Mouse (Mus musculus): ENCODE measurements around the gene Aoc1. TPM values are rescaled to one million over a fixed set of nuclear protein-coding genes. Genes with fewer than 3 reads are reported as not detected.
A peak's percentile ranks its signal among the peaks of the same experiment; 100 is the strongest.

The Aoc1 gene
- polyA plus RNA-seq, 1 experiment from 2014 or later: not detected

GRCm38 (mm10) chr6:48902511-48903406 is 30.1 kb downstream of the Aoc1 start:
- DNase-seq (ENCODE audit: low spot score): peak; percentile 1
- Histone ChIP-seq H3K36me3 (no peaks in the 10 kb centered on the region), H3K4me1 (replicated peaks) (no peaks in the 10 kb centered on the region; the same call in 1 of the 2 replicates), H3K4me3 (no peak overlapping the region), H3K27me3 (ENCODE audit: insufficient read depth, poor library complexity, severe bottlenecking) (no peaks in the 10 kb centered on the region), H3K9me3 (no peaks in the 10 kb centered on the region), H3K27ac (no peak overlapping the region)
- 93% methylated on average over 17 of the region's 17 CpGs for WGBS

DNA sequence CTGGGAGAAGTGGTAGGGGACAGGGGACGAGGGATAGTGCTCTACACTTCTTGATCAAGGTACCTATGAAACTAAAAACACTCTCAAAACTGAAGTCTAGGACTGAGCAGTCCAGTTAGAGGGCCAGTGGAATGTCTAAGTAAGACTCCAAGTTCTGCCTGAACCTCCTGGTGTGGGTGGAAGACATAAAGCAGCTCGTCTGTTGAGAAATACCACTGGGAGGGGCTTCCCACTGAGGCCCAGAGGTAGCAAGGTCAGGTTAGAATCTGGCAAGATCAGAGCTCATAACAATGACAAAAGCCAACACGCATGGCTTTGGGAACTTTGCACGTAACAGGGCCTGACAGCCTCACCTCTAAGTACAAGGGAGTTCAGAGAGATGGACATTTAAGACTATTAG is 30.7 kb downstream of the Aoc1 start:
- Histone ChIP-seq H3K27ac (no peak overlapping the region; the same call in 1 of the 2 replicates), H3K4me1 (replicated peaks) (no peaks in the 10 kb centered on the region; the same call in 1 of the 2 replicates), H3K4me3 (no peak overlapping the region), H3K36me3 (no peaks in the 10 kb centered on the region), H3K27me3 (ENCODE audit: insufficient read depth, poor library complexity, severe bottlenecking) (no peaks in the 10 kb centered on the region), H3K9me3 (no peaks in the 10 kb centered on the region)
- DNase-seq (ENCODE audit: low spot score): peak; percentile 1
- 82% methylated on average over 4 of the region's 4 CpGs for WGBS

GRCm38 (mm10) chr6:48905606-48906005 is 32.9 kb downstream of the Aoc1 start:
- no peaks in the 10 kb centered on the region; the same call in 1 of the 2 replicates for H3K4me1 ChIP-seq (replicated peaks)
- no peaks in the 10 kb centered on the region for H3K27me3 ChIP-seq (ENCODE audit: insufficient read depth, poor library complexity, severe bottlenecking)
- DNase-seq (ENCODE audit: low spot score): no peak
- no peaks in the 10 kb centered on the region for H3K9me3 ChIP-seq
- no peak overlapping the region for H3K4me3 ChIP-seq
- no peak overlapping the region for H3K27ac ChIP-seq
- no peaks in the 10 kb centered on the region for H3K36me3 ChIP-seq
- whole genome bisulfite sequencing: 94% methylated on average over 13 of the region's 13 CpGs

DNA sequence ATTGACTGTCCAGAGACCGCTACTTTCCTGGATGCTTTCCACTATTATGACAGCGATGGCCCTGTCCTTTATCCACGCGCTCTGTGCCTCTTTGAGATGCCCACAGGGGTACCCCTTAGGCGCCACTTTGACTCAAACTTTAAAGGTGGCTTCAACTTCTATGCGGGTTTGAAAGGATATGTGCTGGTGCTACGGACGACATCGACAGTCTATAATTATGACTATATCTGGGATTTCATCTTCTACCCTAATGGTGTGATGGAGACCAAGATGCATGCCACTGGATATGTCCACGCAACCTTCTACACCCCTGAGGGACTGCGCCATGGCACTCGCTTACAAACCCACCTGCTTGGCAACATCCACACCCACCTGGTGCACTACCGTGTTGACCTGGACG is 33.7 kb downstream of the Aoc1 start:
- 95% methylated on average over 14 of the region's 14 CpGs for WGBS
- Histone ChIP-seq H3K27ac (no peak overlapping the region), H3K4me1 (replicated peaks) (no peaks in the 10 kb centered on the region; the same call in 1 of the 2 replicates), H3K27me3 (ENCODE audit: insufficient read depth, poor library complexity, severe bottlenecking) (no peaks in the 10 kb centered on the region), H3K36me3 (no peaks in the 10 kb centered on the region), H3K4me3 (no peak overlapping the region), H3K9me3 (no peaks in the 10 kb centered on the region)
- DNase-seq (ENCODE audit: low spot score): no peak

- Histone ChIP-seq H3K27me3 (ENCODE audit: insufficient read depth, poor library complexity, severe bottlenecking) (no peaks in the 10 kb centered on the region), H3K27ac (no peak overlapping the region), H3K4me3 (no peak overlapping the region), H3K4me1 (replicated peaks) (no peaks in the 10 kb centered on the region; the same call in 1 of the 2 replicates), H3K36me3 (no peaks in the 10 kb centered on the region), H3K9me3 (no peaks in the 10 kb centered on the region)
- 72% methylated on average over 1 of the region's 1 CpGs for WGBS
- no peak for DNase-seq (ENCODE audit: low spot score)
Observed at GRCm38 (mm10) chr6:48909229-48909628, 36.5 kb downstream of the Aoc1 start.

- Histone ChIP-seq H3K4me3 (no peak overlapping the region), H3K9me3 (no peaks in the 10 kb centered on the region), H3K27ac (no peak overlapping the region), H3K27me3 (ENCODE audit: insufficient read depth, poor library complexity, severe bottlenecking) (no peaks in the 10 kb centered on the region), H3K36me3 (no peaks in the 10 kb centered on the region), H3K4me1 (replicated peaks) (no peaks in the 10 kb centered on the region; the same call in 1 of the 2 replicates)
- 44% methylated on average over 3 of the region's 3 CpGs for WGBS
- peak; percentile 11 for DNase-seq (ENCODE audit: low spot score)
Observed at GRCm38 (mm10) chr6:48912033-48912432, 39.3 kb downstream of the Aoc1 start.

DNA sequence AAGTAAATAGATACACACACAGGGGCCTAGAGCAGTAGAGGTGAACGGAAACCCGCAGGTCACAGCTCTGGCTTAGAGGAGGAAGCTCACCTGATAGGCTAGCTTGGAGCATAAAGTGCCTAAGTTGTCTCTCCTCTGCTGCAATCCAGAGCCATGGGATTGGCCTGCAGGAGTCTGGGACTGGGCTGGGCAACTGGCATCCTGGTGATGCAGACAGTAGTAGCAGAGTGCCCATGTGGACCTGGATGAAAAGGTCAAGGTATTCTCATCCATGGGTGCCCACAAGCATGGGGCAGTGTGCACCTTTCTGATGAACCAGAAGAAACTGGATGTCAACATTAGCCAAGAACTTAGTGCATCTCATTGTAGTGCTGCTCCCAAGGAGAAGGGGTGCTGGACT is 40.9 kb downstream of the Aoc1 start:
- WGBS: 99% methylated on average over 2 of the region's 2 CpGs
- Histone ChIP-seq H3K4me3 (no peak overlapping the region), H3K27me3 (ENCODE audit: insufficient read depth, poor library complexity, severe bottlenecking) (no peaks in the 10 kb centered on the region), H3K27ac (no peak overlapping the region), H3K4me1 (replicated peaks) (no peaks in the 10 kb centered on the region), H3K36me3 (no peaks in the 10 kb centered on the region), H3K9me3 (no peaks in the 10 kb centered on the region)
- DNase-seq (ENCODE audit: low spot score): no peak

DNA sequence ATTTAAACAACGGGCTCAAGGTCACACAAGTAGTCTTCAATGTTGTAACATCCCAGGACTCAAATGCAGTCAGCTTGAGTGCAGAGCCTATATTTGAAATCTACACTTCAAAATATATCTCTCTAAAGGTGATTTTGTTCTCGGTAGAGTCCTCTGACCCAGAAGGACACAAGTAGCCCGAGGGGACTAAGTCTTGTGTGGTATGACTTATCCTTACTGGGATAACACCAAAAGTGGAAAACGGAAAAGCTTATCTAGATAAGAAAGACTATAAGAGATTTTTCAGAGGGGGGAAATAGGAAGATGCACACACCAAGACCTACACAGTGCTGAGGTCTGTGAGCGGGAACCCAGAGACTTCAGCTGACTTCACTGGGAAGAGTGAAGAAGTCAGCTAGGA is 56.9 kb downstream of the Aoc1 start, which contains the start of gene 1600015I10Rik:
Gene 1600015I10Rik, plus strand, starts transcription at position 301 of the 400 bp plus-strand sequence.
- no peaks in the 10 kb centered on the region for H3K36me3 ChIP-seq
- 94% methylated on average over 5 of the region's 5 CpGs for WGBS
- H3K9me3 ChIP-seq: no peaks in the 10 kb centered on the region
- no peaks in the 10 kb centered on the region for H3K4me1 ChIP-seq (replicated peaks)
- H3K4me3 ChIP-seq: no peak within 1 kb of the TSS
- no peaks in the 10 kb centered on the region for H3K27me3 ChIP-seq (ENCODE audit: insufficient read depth, poor library complexity, severe bottlenecking)
- no peak within 1 kb of the TSS for H3K27ac ChIP-seq
- no peak for DNase-seq (ENCODE audit: low spot score)

- DNase-seq (ENCODE audit: low spot score): no peak
- 83% methylated on average over 2 of the region's 2 CpGs for WGBS
- Histone ChIP-seq H3K4me1 (replicated peaks) (no peaks in the 10 kb centered on the region), H3K4me3 (no peak overlapping the region), H3K27me3 (ENCODE audit: insufficient read depth, poor library complexity, severe bottlenecking) (no peaks in the 10 kb centered on the region), H3K27ac (no peak overlapping the region), H3K9me3 (peaks cover 1% of the 10 kb centered on the region; the same call in 1 of the 2 replicates), H3K36me3 (no peaks in the 10 kb centered on the region)
Observed at GRCm38 (mm10) chr6:48949596-48949995, 76.9 kb downstream of the Aoc1 start.

DNA sequence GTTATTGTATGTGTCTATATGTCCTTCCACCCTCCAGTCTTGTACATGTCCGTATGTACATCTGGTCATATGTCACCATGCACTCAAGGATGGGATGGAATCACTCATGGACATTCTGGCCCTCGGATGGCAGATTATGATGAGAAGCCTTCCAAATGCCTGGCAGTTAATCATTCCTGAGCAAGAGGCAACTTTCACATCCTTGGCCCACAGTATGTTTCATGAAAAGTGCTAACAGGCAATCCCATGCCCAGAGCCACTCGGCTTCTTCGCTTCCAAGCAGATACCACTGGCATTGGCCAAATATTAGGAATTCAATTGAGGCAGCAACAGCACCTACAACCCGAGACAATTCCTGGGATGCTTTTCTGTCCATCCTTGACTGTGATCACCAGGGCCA is 78.0 kb downstream of the Aoc1 start:
- 89% methylated on average over 5 of the region's 5 CpGs for WGBS
- Histone ChIP-seq H3K4me3 (no peak overlapping the region), H3K27ac (no peak overlapping the region), H3K27me3 (ENCODE audit: insufficient read depth, poor library complexity, severe bottlenecking) (no peaks in the 10 kb centered on the region), H3K4me1 (replicated peaks) (no peaks in the 10 kb centered on the region), H3K9me3 (no peaks in the 10 kb centered on the region), H3K36me3 (no peaks in the 10 kb centered on the region)
- no peak for DNase-seq (ENCODE audit: low spot score)

DNA sequence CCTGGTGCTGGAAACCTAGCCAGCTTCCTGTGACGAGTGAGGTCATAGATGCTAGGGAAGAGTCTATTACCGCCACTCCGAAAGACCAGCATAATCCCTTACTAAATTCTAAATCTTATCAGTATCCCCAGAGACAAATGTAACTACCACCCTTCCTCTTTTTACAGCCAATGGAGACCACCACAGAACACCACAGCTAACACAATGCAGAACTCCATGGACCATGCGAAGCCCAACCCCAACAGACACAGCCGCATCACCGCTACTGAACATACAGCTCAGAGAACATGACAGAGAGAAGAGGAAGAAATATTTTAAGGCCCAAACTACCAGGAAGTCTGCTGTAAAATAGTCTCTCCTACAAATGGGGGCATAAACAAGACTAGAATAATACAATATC is 78.9 kb downstream of the Aoc1 start:
- Histone ChIP-seq H3K27ac (no peak overlapping the region), H3K4me1 (replicated peaks) (no peaks in the 10 kb centered on the region), H3K9me3 (no peaks in the 10 kb centered on the region), H3K36me3 (no peaks in the 10 kb centered on the region), H3K4me3 (no peak overlapping the region), H3K27me3 (ENCODE audit: insufficient read depth, poor library complexity, severe bottlenecking) (no peaks in the 10 kb centered on the region)
- no peak for DNase-seq (ENCODE audit: low spot score)
- WGBS: 89% methylated on average over 6 of the region's 6 CpGs

DNA sequence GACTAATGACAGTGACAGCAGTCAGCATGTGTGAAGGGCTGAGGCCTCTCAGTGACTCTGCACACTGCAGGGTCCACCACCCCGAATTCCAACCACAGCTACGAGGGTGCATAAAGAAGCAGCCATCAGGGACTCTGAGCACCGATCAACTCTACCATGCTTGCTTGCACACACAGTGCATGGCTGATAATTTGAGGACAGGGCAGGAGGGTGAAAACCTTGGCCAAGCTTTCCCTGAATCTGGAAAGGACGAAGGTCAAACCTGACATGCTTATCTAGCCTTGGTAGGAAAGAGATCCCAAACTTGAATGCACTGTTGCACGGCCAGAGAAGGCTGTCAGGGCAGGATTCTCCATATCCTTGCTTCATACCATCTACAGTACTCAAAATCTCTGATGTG is 80.5 kb downstream of the Aoc1 start:
- no peak for DNase-seq (ENCODE audit: low spot score)
- no peaks in the 10 kb centered on the region for H3K27me3 ChIP-seq (ENCODE audit: insufficient read depth, poor library complexity, severe bottlenecking)
- no peaks in the 10 kb centered on the region for H3K4me1 ChIP-seq (replicated peaks)
- H3K4me3 ChIP-seq: no peak overlapping the region
- 86% methylated on average over 5 of the region's 5 CpGs for WGBS
- H3K9me3 ChIP-seq: no peaks in the 10 kb centered on the region
- H3K27ac ChIP-seq: no peak overlapping the region
- no peaks in the 10 kb centered on the region for H3K36me3 ChIP-seq

- Histone ChIP-seq H3K4me3 (no peak overlapping the region), H3K9me3 (no peaks in the 10 kb centered on the region), H3K4me1 (replicated peaks) (no peaks in the 10 kb centered on the region), H3K27ac (no peak overlapping the region), H3K27me3 (ENCODE audit: insufficient read depth, poor library complexity, severe bottlenecking) (no peaks in the 10 kb centered on the region), H3K36me3 (no peaks in the 10 kb centered on the region)
- 82% methylated on average over 5 of the region's 5 CpGs for WGBS
- no peak for DNase-seq (ENCODE audit: low spot score)
Observed at GRCm38 (mm10) chr6:48954211-48954610, 81.5 kb downstream of the Aoc1 start.

Data from hindbrain, embryonic 10.5 days (tissue).